Mouse (Mus musculus): ENCODE results near the gene Farp2. TPM values are rescaled to one million over a fixed set of nuclear protein-coding genes. Genes with fewer than 3 reads are reported as not detected.

Gene Farp2
- polyA plus RNA-seq, 1 experiment from 2014 or later: 2.9 TPM

- DNase-seq (ENCODE audit: low spot score) (no peak), ATAC-seq (no peak)
- Histone ChIP-seq H3K4me3 (ENCODE audit: low read depth, low read length) (no peak overlapping the region), H3K9ac (ENCODE audit: low read length) (no peak overlapping the region), H3K4me1 (ENCODE audit: control insufficient read depth, insufficient read depth, low read length) (no peaks in the 10 kb centered on the region), H3K4me2 (ENCODE audit: low read length) (no peak overlapping the region), H3K27me3 (replicated peaks; ENCODE audit: control insufficient read depth, insufficient read depth, low read length) (no peaks in the 10 kb centered on the region), H3K36me3 (ENCODE audit: control insufficient read depth, insufficient read depth, low read length) (no peaks in the 10 kb centered on the region), H3K9me3 (replicated peaks; ENCODE audit: control insufficient read depth, low read length) (no peaks in the 10 kb centered on the region), H3K27ac (ENCODE audit: low read depth, low read length) (no peak overlapping the region)
- WGBS: 72% methylated on average over 4 of the region's 4 CpGs
These were observed 96.9 kb downstream of the Farp2 start for GRCm38 (mm10) chr1:93608696-93609245.

- DNase-seq (ENCODE audit: low spot score): no peak
- WGBS: 82% methylated on average over 8 of the region's 8 CpGs
- H3K27ac ChIP-seq (ENCODE audit: low read depth, low read length): no peak overlapping the region
- H3K9me3 ChIP-seq (replicated peaks; ENCODE audit: control insufficient read depth, low read length): no peaks in the 10 kb centered on the region
- H3K4me1 ChIP-seq (ENCODE audit: control insufficient read depth, insufficient read depth, low read length): no peaks in the 10 kb centered on the region
- no peak for ATAC-seq
- H3K9ac ChIP-seq (ENCODE audit: low read length): no peak overlapping the region
- H3K4me3 ChIP-seq (ENCODE audit: low read depth, low read length): no peak overlapping the region
- no peaks in the 10 kb centered on the region for H3K36me3 ChIP-seq (ENCODE audit: control insufficient read depth, insufficient read depth, low read length)
- H3K27me3 ChIP-seq (replicated peaks; ENCODE audit: control insufficient read depth, insufficient read depth, low read length): no peaks in the 10 kb centered on the region
- no peak overlapping the region for H3K4me2 ChIP-seq (ENCODE audit: low read length)
These were observed 97.9 kb downstream of the Farp2 start for GRCm38 (mm10) chr1:93609762-93610161.

GRCm38 (mm10) chr1:93618059-93618748, 106.3 kb downstream of the Farp2 start:
- Histone ChIP-seq H3K9ac (ENCODE audit: low read length) (no peak overlapping the region), H3K27me3 (replicated peaks; ENCODE audit: control insufficient read depth, insufficient read depth, low read length) (no peaks in the 10 kb centered on the region), H3K36me3 (ENCODE audit: control insufficient read depth, insufficient read depth, low read length) (peaks cover 40% of the 10 kb centered on the region), H3K9me3 (replicated peaks; ENCODE audit: control insufficient read depth, low read length) (no peaks in the 10 kb centered on the region), H3K27ac (ENCODE audit: low read depth, low read length) (no peak overlapping the region), H3K4me2 (ENCODE audit: low read length) (no peak overlapping the region), H3K4me3 (ENCODE audit: low read depth, low read length) (no peak overlapping the region), H3K4me1 (ENCODE audit: control insufficient read depth, insufficient read depth, low read length) (no peaks in the 10 kb centered on the region)
- no peak for DNase-seq (ENCODE audit: low spot score)
- no peak for ATAC-seq
- WGBS: 94% methylated on average over 4 of the region's 4 CpGs

- ATAC-seq: no peak
These were observed 107.1 kb downstream of the Farp2 start for GRCm38 (mm10) chr1:93618948-93619347.

GRCm38 (mm10) chr1:93624502-93624901, 112.6 kb downstream of the Farp2 start:
- WGBS: 96% methylated on average over 1 of the region's 1 CpGs
- no peak for ATAC-seq

More at GRCm38 (mm10) chr1:93618948-93619347, 107.1 kb downstream of the Farp2 start:
- Histone ChIP-seq H3K9ac (ENCODE audit: low read length) (no peak overlapping the region), H3K27me3 (replicated peaks; ENCODE audit: control insufficient read depth, insufficient read depth, low read length) (no peaks in the 10 kb centered on the region), H3K4me1 (ENCODE audit: control insufficient read depth, insufficient read depth, low read length) (no peaks in the 10 kb centered on the region), H3K9me3 (replicated peaks; ENCODE audit: control insufficient read depth, low read length) (no peaks in the 10 kb centered on the region), H3K27ac (ENCODE audit: low read depth, low read length) (no peak overlapping the region), H3K4me2 (ENCODE audit: low read length) (no peak overlapping the region), H3K4me3 (ENCODE audit: low read depth, low read length) (no peak overlapping the region), H3K36me3 (ENCODE audit: control insufficient read depth, insufficient read depth, low read length) (peaks cover 47% of the 10 kb centered on the region)
- no peak for DNase-seq (ENCODE audit: low spot score)
- WGBS: 90% methylated on average over 5 of the region's 5 CpGs

GRCm38 (mm10) chr1:93630796-93631195, 118.9 kb downstream of the Farp2 start:
- no peak overlapping the region for H3K27ac ChIP-seq (ENCODE audit: low read depth, low read length)
- H3K9ac ChIP-seq (ENCODE audit: low read length): no peak overlapping the region
- WGBS: 86% methylated on average over 3 of the region's 3 CpGs
- no peak for ATAC-seq
- H3K27me3 ChIP-seq (replicated peaks; ENCODE audit: control insufficient read depth, insufficient read depth, low read length): no peaks in the 10 kb centered on the region
- peaks cover 12% of the 10 kb centered on the region for H3K4me1 ChIP-seq (ENCODE audit: control insufficient read depth, insufficient read depth, low read length)
- H3K4me3 ChIP-seq (ENCODE audit: low read depth, low read length): no peak overlapping the region
- peaks cover 40% of the 10 kb centered on the region for H3K36me3 ChIP-seq (ENCODE audit: control insufficient read depth, insufficient read depth, low read length)
- no peaks in the 10 kb centered on the region for H3K9me3 ChIP-seq (replicated peaks; ENCODE audit: control insufficient read depth, low read length)
- no peak overlapping the region for H3K4me2 ChIP-seq (ENCODE audit: low read length)
- DNase-seq (ENCODE audit: low spot score): no peak

More at GRCm38 (mm10) chr1:93624502-93624901, 112.6 kb downstream of the Farp2 start:
- H3K4me2 ChIP-seq (ENCODE audit: low read length): no peak overlapping the region
- no peak overlapping the region for H3K27ac ChIP-seq (ENCODE audit: low read depth, low read length)
- H3K27me3 ChIP-seq (replicated peaks; ENCODE audit: control insufficient read depth, insufficient read depth, low read length): no peaks in the 10 kb centered on the region
- H3K4me1 ChIP-seq (ENCODE audit: control insufficient read depth, insufficient read depth, low read length): no peaks in the 10 kb centered on the region
- no peak overlapping the region for H3K9ac ChIP-seq (ENCODE audit: low read length)
- H3K36me3 ChIP-seq (ENCODE audit: control insufficient read depth, insufficient read depth, low read length): peaks cover 94% of the 10 kb centered on the region
- no peak for DNase-seq (ENCODE audit: low spot score)
- H3K4me3 ChIP-seq (ENCODE audit: low read depth, low read length): no peak overlapping the region
- H3K9me3 ChIP-seq (replicated peaks; ENCODE audit: control insufficient read depth, low read length): no peaks in the 10 kb centered on the region

- Histone ChIP-seq H3K4me2 (ENCODE audit: low read length) (no peak overlapping the region), H3K36me3 (ENCODE audit: control insufficient read depth, insufficient read depth, low read length) (peaks cover 21% of the 10 kb centered on the region), H3K9ac (ENCODE audit: low read length) (no peak overlapping the region), H3K27me3 (replicated peaks; ENCODE audit: control insufficient read depth, insufficient read depth, low read length) (no peaks in the 10 kb centered on the region), H3K4me1 (ENCODE audit: control insufficient read depth, insufficient read depth, low read length) (peaks cover 15% of the 10 kb centered on the region), H3K27ac (ENCODE audit: low read depth, low read length) (no peak overlapping the region), H3K4me3 (ENCODE audit: low read depth, low read length) (no peak overlapping the region), H3K9me3 (replicated peaks; ENCODE audit: control insufficient read depth, low read length) (no peaks in the 10 kb centered on the region)
- 96% methylated on average over 3 of the region's 3 CpGs for WGBS
- DNase-seq (ENCODE audit: low spot score) (no peak), ATAC-seq (no peak)
These were observed 120.8 kb downstream of the Farp2 start for GRCm38 (mm10) chr1:93632723-93633122.

- Histone ChIP-seq H3K4me1 (ENCODE audit: control insufficient read depth, insufficient read depth, low read length) (peaks cover 15% of the 10 kb centered on the region), H3K4me3 (ENCODE audit: low read depth, low read length) (peak overlapping the region; percentile 97), H3K4me2 (ENCODE audit: low read length) (peak overlapping the region; percentile 86), H3K27ac (ENCODE audit: low read depth, low read length) (peak overlapping the region; percentile 84), H3K9me3 (replicated peaks; ENCODE audit: control insufficient read depth, low read length) (no peaks in the 10 kb centered on the region), H3K36me3 (ENCODE audit: control insufficient read depth, insufficient read depth, low read length) (peaks cover 5% of the 10 kb centered on the region), H3K27me3 (replicated peaks; ENCODE audit: control insufficient read depth, insufficient read depth, low read length) (no peaks in the 10 kb centered on the region), H3K9ac (ENCODE audit: low read length) (peak overlapping the region; percentile 93)
- WGBS: 10% methylated on average over 6 of the region's 6 CpGs
- no peak for ATAC-seq
- peak; percentile 53 for DNase-seq (ENCODE audit: low spot score)
These were observed 122.6 kb downstream of the Farp2 start for GRCm38 (mm10) chr1:93634481-93634891.

- H3K27ac ChIP-seq (ENCODE audit: low read depth, low read length): peak overlapping the region; percentile 84
- peak overlapping the region; percentile 97 for H3K4me3 ChIP-seq (ENCODE audit: low read depth, low read length)
- ATAC-seq: no peak
- H3K36me3 ChIP-seq (ENCODE audit: control insufficient read depth, insufficient read depth, low read length): peaks cover 5% of the 10 kb centered on the region
- peak overlapping the region; percentile 86 for H3K4me2 ChIP-seq (ENCODE audit: low read length)
- H3K27me3 ChIP-seq (replicated peaks; ENCODE audit: control insufficient read depth, insufficient read depth, low read length): no peaks in the 10 kb centered on the region
- DNase-seq (ENCODE audit: low spot score): peak; percentile 18
- H3K9ac ChIP-seq (ENCODE audit: low read length): peak overlapping the region; percentile 93
- H3K4me1 ChIP-seq (ENCODE audit: control insufficient read depth, insufficient read depth, low read length): peaks cover 15% of the 10 kb centered on the region
- H3K9me3 ChIP-seq (replicated peaks; ENCODE audit: control insufficient read depth, low read length): no peaks in the 10 kb centered on the region
- 0% methylated on average over 55 of the region's 58 CpGs for WGBS
These were observed 123.3 kb downstream of the Farp2 start for GRCm38 (mm10) chr1:93635091-93635579.
